Mouse (Mus musculus) lung, embryonic 16.5 days (tissue): ENCODE measurements around the gene Plscr3. TPM values are rescaled to one million over a fixed set of nuclear protein-coding genes. Genes with fewer than 3 reads are reported as not detected.
"Not testable (repeated sequence)": the region's sequence is repeated elsewhere in the genome, so short reads cannot be mapped to it uniquely, and the experiment has no call there.

ENCODE experiments used
- ATAC-seq: fragments of 200-750 bp; cut with Nextera tagmentation; 2 replicates; pipeline ENCODE4 v1.8.0; 2017; ENCODE audit warnings: low read depth, mild to moderate bottlenecking, moderate library complexity
- H3K27ac ChIP-seq: fragments of 300-500 bp; sonication (generic); 2 replicates; pipeline ENCODE4 v1.5.1; 2014; ENCODE audit warnings: mild to moderate bottlenecking, control low read depth, low read length
- H3K27me3 ChIP-seq: fragments of 300-500 bp; sonication (generic); 2 replicates; pipeline ENCODE4 v1.6.1; 2014; ENCODE audit warnings: low read depth, low read length, mixed read lengths; ENCODE audit not compliant: control insufficient read depth, insufficient read depth
- H3K36me3 ChIP-seq: fragments of 300-500 bp; sonication (generic); 2 replicates; pipeline ENCODE4 v1.6.1; 2014; ENCODE audit warnings: low read length; ENCODE audit not compliant: control insufficient read depth, insufficient read depth
- H3K4me1 ChIP-seq: fragments of 300-500 bp; sonication (generic); replicated peaks from 2 replicates; pipeline ENCODE4 v1.6.1; 2014; ENCODE audit warnings: low read length, mixed read lengths; ENCODE audit not compliant: control insufficient read depth, insufficient read depth
- H3K4me2 ChIP-seq: fragments of 300-500 bp; sonication (generic); 2 replicates; pipeline ENCODE4 v1.6.1; 2014; ENCODE audit warnings: low read depth, low read length, control low read depth
- H3K4me3 ChIP-seq: fragments of 300-500 bp; sonication (generic); 2 replicates; pipeline ENCODE4 v1.5.1; 2014; ENCODE audit warnings: mild to moderate bottlenecking, low read length, control low read depth
- H3K9ac ChIP-seq: fragments of 300-500 bp; sonication (generic); 2 replicates; pipeline ENCODE4 v1.6.1; 2014; ENCODE audit warnings: low read length, control low read depth
- H3K9me3 ChIP-seq: fragments of 300-500 bp; sonication (generic); 2 replicates; pipeline ENCODE4 v1.6.1; 2016; ENCODE audit warnings: low read length; ENCODE audit not compliant: control insufficient read depth
- WGBS: fragments of 180-500 bp; shearing (Covaris S2); extraction: QIAGEN DNeasy Blood & Tissue Kit; methylation state at CpG from one replicate; pipeline ENCODE4 v1.1.7; 2014; 5-methylcytosine and 5-hydroxymethylcytosine counted together
- polyA plus RNA-seq: library from polyadenylated mRNA; unstranded; fragments of >200 nt; fragmentation: Nextera tagmentation; extraction: Ambion mirVana; gene quantifications from 2 replicates; pipeline ENCODE4 v1.2.1, GENCODE M21; 2015

Plscr3 gene
- polyA plus RNA-seq, 1 experiment from 2014 or later, result 137 TPM

DNA sequence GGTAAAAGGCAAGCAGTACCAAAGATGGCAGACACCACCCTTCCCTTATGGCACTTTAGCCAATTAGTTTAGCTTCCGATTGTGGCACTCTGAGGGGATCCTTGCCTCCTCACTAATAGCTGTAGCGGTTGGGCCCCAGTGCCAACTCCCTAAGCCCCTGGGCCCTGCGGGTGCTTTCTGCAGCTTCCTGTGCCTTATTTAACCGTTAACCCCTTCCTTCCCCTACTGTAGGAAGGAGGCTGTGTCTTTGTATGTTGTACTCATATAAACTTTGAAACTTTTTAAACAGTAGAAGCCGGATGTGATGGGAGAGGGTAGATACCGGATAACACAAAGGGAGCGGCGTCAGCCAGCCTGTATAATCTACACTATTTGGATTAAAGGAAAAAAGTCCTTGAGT is 4.6 kb downstream of the Plscr3 start:
- H3K36me3 ChIP-seq, result peaks cover 34% of the 10 kb centered on the region
- WGBS, result 66% methylated on average over 8 of the region's 8 CpGs

DNA sequence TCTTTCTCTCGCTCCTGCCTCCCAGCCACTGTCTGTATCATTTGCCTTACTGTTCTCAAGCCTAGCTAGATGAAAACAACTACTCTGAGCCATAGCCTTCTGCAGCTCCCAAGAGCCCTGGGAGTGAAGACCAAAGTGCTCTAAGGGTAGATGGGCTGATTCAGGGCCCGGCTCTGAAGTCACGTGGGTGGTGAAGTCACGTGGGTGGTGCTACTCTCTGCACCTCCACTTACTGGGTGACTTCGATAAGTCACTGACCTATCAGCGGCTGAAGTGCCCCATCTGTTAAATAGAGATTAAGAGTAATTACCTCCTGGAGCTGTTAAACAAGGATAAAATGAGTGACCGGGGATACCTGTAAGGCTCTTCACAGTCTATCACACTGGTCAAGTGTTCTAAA is 7.8 kb downstream of the Plscr3 start:
- ATAC-seq, result no peak
- Histone ChIP-seq H3K27ac (no peak overlapping the region), H3K4me2 (no peak overlapping the region)

More for the DNA sequence above, 4.6 kb downstream of the Plscr3 start:
- no peak for ATAC-seq
- H3K27me3 ChIP-seq, result no peaks in the 10 kb centered on the region
- no peaks in the 10 kb centered on the region for H3K9me3 ChIP-seq
- peak overlapping the region; percentile 32; the same call in 1 of the 2 replicates for H3K27ac ChIP-seq
- no peak overlapping the region for H3K4me3 ChIP-seq
- H3K4me1 ChIP-seq, result peaks cover 10% of the 10 kb centered on the region
- H3K4me2 ChIP-seq, result no peak overlapping the region
- no peak overlapping the region for H3K9ac ChIP-seq

DNA sequence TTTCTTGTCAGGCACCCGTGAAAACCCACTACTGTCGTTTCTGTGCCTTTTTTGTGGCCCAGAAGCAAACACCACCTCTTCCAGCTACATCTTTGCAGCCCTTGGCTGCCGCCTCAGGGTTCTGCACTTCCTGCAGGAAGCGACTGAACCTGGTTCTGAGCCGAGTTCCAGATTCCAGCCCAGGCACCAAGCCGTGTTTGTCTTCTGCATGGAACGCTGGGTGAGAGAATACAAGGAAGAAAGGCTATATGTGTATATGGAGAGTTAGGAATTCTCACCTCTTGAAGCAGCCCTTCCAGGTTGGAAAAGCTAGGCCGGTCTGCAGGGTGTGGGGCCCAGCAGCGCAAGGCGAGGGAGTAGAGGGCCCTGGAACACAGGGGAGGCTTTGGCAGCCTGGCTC is 8.5 kb downstream of the Plscr3 start:
- Histone ChIP-seq H3K9ac (no peak overlapping the region), H3K27me3 (no peaks in the 10 kb centered on the region; the same call in 1 of the 2 replicates), H3K4me2 (no peak overlapping the region), H3K36me3 (peaks cover 22% of the 10 kb centered on the region), H3K9me3 (no peaks in the 10 kb centered on the region), H3K27ac (no peak overlapping the region), H3K4me1 (no peaks in the 10 kb centered on the region), H3K4me3 (no peak overlapping the region)
- WGBS, result 72% methylated on average over 10 of the region's 10 CpGs
- no peak for ATAC-seq

More for the DNA sequence above, 7.8 kb downstream of the Plscr3 start:
- no peaks in the 10 kb centered on the region for H3K4me1 ChIP-seq
- no peak overlapping the region for H3K9ac ChIP-seq
- H3K36me3 ChIP-seq, result peaks cover 26% of the 10 kb centered on the region
- no peak overlapping the region for H3K4me3 ChIP-seq
- no peaks in the 10 kb centered on the region; the same call in 1 of the 2 replicates for H3K27me3 ChIP-seq
- 51% methylated on average over 7 of the region's 7 CpGs for WGBS
- no peaks in the 10 kb centered on the region for H3K9me3 ChIP-seq

DNA sequence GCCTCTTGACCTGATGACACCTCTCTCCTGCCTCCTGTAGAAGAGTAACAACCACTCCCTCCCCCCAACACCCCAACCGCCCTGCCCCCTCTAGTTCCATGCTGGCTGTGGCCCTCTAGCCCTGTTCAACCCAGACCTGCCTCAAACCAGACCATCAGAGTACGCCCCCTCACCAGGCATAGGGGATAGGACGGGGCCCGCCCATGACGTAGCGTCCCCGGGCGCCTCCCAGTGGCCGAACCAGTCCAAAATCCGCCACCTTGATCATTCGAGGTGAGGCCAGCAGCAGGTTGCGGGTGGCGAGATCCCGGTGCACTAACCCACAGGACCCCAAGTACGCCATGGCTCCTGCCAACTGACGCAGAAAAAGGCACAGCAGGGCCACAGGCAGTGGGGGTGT is 9.2 kb downstream of the Plscr3 start:
- WGBS, result 34% methylated on average over 16 of the region's 16 CpGs
- no peak overlapping the region for H3K27ac ChIP-seq
- H3K36me3 ChIP-seq, result peaks cover 17% of the 10 kb centered on the region
- H3K4me2 ChIP-seq, result no peak overlapping the region
- H3K4me1 ChIP-seq, result no peaks in the 10 kb centered on the region
- no peak overlapping the region for H3K9ac ChIP-seq
- no peaks in the 10 kb centered on the region for H3K9me3 ChIP-seq
- H3K27me3 ChIP-seq, result no peaks in the 10 kb centered on the region; the same call in 1 of the 2 replicates
- no peak for ATAC-seq
- H3K4me3 ChIP-seq, result no peak overlapping the region

DNA sequence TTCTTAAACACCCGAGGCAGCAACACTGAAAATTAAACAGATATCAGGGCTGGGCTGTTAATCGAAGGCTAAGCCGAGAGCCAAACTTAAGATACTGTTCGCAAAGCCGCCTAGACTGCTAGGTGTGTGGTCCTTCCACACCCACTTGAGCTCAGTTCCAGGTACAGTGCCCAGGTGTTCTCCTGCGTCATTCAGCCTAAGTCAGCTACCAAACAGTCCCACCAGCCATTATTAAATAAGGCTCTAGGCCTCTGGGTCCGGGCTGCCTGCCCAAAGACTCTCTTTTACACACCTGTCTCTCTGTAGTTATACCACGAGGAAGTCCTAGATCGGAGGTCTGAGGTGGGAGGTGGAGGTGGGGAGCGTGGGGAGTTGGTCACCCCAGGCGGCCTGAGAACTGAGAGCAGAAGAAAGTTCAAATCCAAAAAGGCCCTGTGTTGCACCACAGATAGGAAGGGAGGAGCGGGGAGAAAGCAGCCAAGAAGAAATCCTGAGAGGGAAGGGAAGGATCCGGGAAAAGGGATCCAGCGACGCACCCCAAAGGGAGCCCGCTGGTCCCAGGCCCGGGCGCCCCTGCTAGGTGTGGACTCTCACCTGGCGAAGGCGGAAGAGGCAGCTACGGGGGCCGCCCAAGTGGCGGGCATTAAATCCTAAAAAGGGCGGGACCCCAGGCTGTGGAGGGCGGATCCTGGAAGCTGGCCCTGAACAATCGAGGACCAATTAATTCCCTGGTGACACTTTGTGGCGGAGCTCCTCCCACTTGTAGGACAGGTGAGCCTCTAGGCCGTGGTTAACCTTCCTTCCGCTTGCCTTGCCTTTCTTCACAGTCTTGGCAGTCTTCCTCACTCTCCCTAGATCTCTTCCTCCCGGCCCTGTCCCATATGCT is 12.2 kb downstream of the Plscr3 start, which contains the start of gene Tnk1:
Gene Tnk1, minus strand, starts transcription at position 618 of the 886 bp plus-strand sequence.
- Histone ChIP-seq H3K4me3 (peak within 1 kb of the TSS; percentile 39), H3K36me3 (no peaks in the 10 kb centered on the region), H3K27me3 (no peaks in the 10 kb centered on the region; the same call in 1 of the 2 replicates), H3K9me3 (no peaks in the 10 kb centered on the region), H3K9ac (peak within 1 kb of the TSS; percentile 48; the same call in 1 of the 2 replicates), H3K4me2 (peak within 1 kb of the TSS; percentile 46), H3K27ac (peak within 1 kb of the TSS; percentile 68), H3K4me1 (no peaks in the 10 kb centered on the region)
- WGBS, result 13% methylated on average over 30 of the region's 30 CpGs
- peak; percentile 89 for ATAC-seq

DNA sequence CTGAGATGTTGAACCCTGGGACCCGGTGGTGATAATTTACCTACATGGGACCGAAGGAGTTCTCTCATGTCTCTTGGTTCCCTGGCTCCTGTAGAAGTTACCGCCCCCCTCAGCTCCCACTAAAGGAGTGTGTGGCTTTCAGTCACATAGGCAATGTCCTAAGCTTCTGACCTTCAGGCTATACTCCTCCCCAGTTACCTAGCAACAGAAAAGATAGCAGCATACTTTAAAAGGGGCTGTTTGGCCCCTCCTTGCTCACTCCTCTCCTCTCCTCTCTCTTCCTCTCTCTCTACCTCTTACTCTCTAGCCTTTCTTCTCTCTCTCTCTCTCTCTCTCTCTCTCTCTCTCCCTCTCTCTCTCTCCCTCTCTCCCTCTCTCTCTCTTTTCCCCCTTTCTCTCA is 17.6 kb downstream of the Plscr3 start:
- not testable (repeated sequence) for H3K4me3 ChIP-seq, H3K4me2 ChIP-seq, H3K9me3 ChIP-seq, H3K36me3 ChIP-seq, H3K4me1 ChIP-seq, H3K27ac ChIP-seq, ATAC-seq, H3K9ac ChIP-seq, H3K27me3 ChIP-seq
- whole genome bisulfite sequencing, result 52% methylated on average over 3 of the region's 3 CpGs

DNA sequence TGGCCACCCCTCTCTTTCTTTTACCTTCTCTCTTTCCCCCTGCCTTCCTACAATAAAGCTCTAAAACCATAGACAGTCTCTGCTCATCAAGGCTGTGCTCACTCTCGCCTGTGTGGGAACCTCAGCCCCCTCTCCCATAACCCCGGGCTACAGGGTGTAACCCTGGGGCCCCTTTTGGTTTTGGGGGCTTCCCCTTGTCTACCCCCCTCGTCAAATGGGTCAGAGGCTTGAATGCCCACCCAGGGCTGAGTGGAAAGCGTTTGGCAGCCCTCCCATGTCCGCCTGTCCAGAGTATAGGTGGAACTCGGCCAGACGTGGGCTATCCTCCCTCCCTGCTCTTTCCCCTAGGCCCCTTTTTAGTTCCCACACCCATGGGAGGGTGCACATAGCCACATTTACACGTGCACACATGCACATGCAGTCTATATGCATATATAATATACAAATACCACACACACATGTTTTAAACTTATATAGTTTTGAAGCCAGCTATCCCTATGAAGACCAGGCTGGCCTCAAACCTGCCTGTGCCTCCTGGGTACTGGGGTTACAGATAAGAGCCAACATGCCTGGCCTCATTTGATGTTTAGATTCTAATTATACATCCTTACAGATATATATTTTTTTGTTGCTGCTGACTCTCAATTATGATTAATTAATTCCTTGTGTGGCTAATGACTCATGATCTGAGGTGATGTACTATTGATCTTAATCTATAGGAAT is 18.1 kb downstream of the Plscr3 start:
- Histone ChIP-seq H3K27ac (no peak overlapping the region), H3K36me3 (no peaks in the 10 kb centered on the region)
- no peak for ATAC-seq

DNA sequence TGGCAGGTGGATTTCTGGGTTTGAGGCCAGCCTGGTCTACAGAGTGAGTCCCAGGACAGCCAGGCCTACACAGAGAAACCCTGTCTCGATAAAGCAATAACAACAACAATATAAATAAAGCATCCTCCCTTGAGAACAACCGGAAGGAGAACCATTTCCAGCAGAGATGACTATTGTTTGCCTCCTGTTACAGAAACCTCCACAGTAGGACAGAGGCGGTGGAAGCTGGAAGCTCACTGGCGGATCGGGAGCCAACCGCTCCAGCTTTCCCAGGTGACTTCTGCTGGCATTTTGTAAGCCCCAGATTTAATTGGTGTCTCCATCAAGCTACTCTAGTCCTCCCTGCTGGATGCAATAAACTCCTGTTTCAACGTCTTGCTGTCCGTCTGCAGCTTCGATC is 19.4 kb downstream of the Plscr3 start:
- 80% methylated on average over 9 of the region's 9 CpGs for WGBS

More for the DNA sequence above, 18.1 kb downstream of the Plscr3 start:
- WGBS, result 38% methylated on average over 8 of the region's 8 CpGs
- Histone ChIP-seq H3K4me3 (no peak overlapping the region), H3K9ac (no peak overlapping the region), H3K9me3 (no peaks in the 10 kb centered on the region), H3K4me1 (no peaks in the 10 kb centered on the region), H3K27me3 (no peaks in the 10 kb centered on the region; the same call in 1 of the 2 replicates), H3K4me2 (no peak overlapping the region)

DNA sequence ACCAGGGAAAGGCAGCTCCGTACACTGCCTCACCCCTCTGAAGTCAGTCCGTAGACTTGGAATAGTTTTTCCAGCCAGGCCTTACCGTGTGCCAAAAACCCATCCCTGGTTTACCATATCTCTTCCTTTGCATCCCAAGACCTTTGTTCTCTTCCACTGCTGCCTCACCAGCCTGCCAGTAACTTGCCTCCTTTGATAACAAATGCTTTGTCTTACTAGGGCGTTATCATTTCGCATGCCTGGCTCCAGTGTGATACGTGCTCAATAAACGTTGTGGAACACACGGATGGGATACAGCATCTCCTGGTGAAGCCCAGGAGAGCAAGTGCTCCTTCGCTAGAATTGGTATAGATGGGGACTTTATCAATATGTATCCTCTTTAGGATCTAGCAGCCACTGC is 21.2 kb downstream of the Plscr3 start:
- Histone ChIP-seq H3K9ac (no peak overlapping the region), H3K9me3 (no peaks in the 10 kb centered on the region), H3K4me3 (no peak overlapping the region), H3K27me3 (no peaks in the 10 kb centered on the region; the same call in 1 of the 2 replicates), H3K36me3 (no peaks in the 10 kb centered on the region), H3K4me2 (no peak overlapping the region), H3K27ac (no peak overlapping the region), H3K4me1 (no peaks in the 10 kb centered on the region)
- WGBS, result 51% methylated on average over 9 of the region's 9 CpGs
- no peak for ATAC-seq

More for the DNA sequence above, 19.4 kb downstream of the Plscr3 start:
- no peaks in the 10 kb centered on the region for H3K36me3 ChIP-seq
- no peak overlapping the region for H3K4me2 ChIP-seq
- H3K4me3 ChIP-seq, result no peak overlapping the region
- no peak for ATAC-seq
- no peak overlapping the region for H3K27ac ChIP-seq
- no peaks in the 10 kb centered on the region for H3K4me1 ChIP-seq
- H3K9ac ChIP-seq, result no peak overlapping the region
- no peaks in the 10 kb centered on the region; the same call in 1 of the 2 replicates for H3K27me3 ChIP-seq
- no peaks in the 10 kb centered on the region for H3K9me3 ChIP-seq
